Mouse (Mus musculus): Measurements from ENCODE around the gene Ammecr1.
A peak's percentile ranks its signal among the peaks of the same experiment; 100 is the strongest.

Gene Ammecr1

GRCm38 (mm10) chrX:142966008-142966966 lies at the start of gene Ammecr1:
Gene Ammecr1, minus strand, starts transcription at chrX:142966728.
- DNase-seq (ENCODE audit: low spot score), result peak; percentile 60

- no peak for DNase-seq (ENCODE audit: low spot score)
Measured at GRCm38 (mm10) chrX:143014118-143014517, 47.6 kb upstream of the Ammecr1 start.

GRCm38 (mm10) chrX:143012334-143012733 lies 45.8 kb upstream of the Ammecr1 start:
- no peak for DNase-seq (ENCODE audit: low spot score)

GRCm38 (mm10) chrX:143011865-143012264 lies 45.3 kb upstream of the Ammecr1 start:
- DNase-seq (ENCODE audit: low spot score), result no peak

GRCm38 (mm10) chrX:143004131-143004846 lies 37.8 kb upstream of the Ammecr1 start:
- DNase-seq (ENCODE audit: low spot score), result no peak

- DNase-seq (ENCODE audit: low spot score), result no peak
Measured at GRCm38 (mm10) chrX:142997214-142997613, 30.7 kb upstream of the Ammecr1 start.

GRCm38 (mm10) chrX:142994514-142994913 lies 28.0 kb upstream of the Ammecr1 start:
- DNase-seq (ENCODE audit: low spot score), result no peak

- no peak for DNase-seq (ENCODE audit: low spot score)
Measured at GRCm38 (mm10) chrX:142984170-142984569, 17.6 kb upstream of the Ammecr1 start.

GRCm38 (mm10) chrX:142983638-142984037 lies 17.1 kb upstream of the Ammecr1 start:
- no peak for DNase-seq (ENCODE audit: low spot score)

GRCm38 (mm10) chrX:142981530-142982130 lies 15.1 kb upstream of the Ammecr1 start:
- no peak for DNase-seq (ENCODE audit: low spot score)

- DNase-seq (ENCODE audit: low spot score), result no peak
Measured at GRCm38 (mm10) chrX:142980855-142981529, 14.5 kb upstream of the Ammecr1 start.

- DNase-seq (ENCODE audit: low spot score), result no peak
Measured at GRCm38 (mm10) chrX:142979224-142979623, 12.7 kb upstream of the Ammecr1 start.

- no peak for DNase-seq (ENCODE audit: low spot score)
Measured at GRCm38 (mm10) chrX:142972443-142972970, 6.0 kb upstream of the Ammecr1 start.

GRCm38 (mm10) chrX:142971759-142972158 lies 5.2 kb upstream of the Ammecr1 start:
- DNase-seq (ENCODE audit: low spot score), result no peak

- DNase-seq (ENCODE audit: low spot score), result no peak
Measured at GRCm38 (mm10) chrX:142967067-142967466, 539 bp upstream of the Ammecr1 start.

GRCm38 (mm10) chrX:142965236-142966007 lies 1.1 kb downstream of the Ammecr1 start:
- no peak for DNase-seq (ENCODE audit: low spot score)

GRCm38 (mm10) chrX:142960434-142960833 lies 6.1 kb downstream of the Ammecr1 start:
- no peak for DNase-seq (ENCODE audit: low spot score)

- no peak for DNase-seq (ENCODE audit: low spot score)
Measured at GRCm38 (mm10) chrX:142959674-142960307, 6.7 kb downstream of the Ammecr1 start.

- DNase-seq (ENCODE audit: low spot score), result no peak
Measured at GRCm38 (mm10) chrX:142928430-142928829, 38.1 kb downstream of the Ammecr1 start.

- no peak for DNase-seq (ENCODE audit: low spot score)
Measured at GRCm38 (mm10) chrX:142917394-142917793, 49.1 kb downstream of the Ammecr1 start.
